Mouse (Mus musculus) heart, adult 2 months (tissue): ENCODE results near the gene Fance.

Experiments
- CTCF ChIP-seq: fragments of 200-600 bp; IDR thresholded peaks from 2 replicates; pipeline ENCODE4 v1.8.1; 2022; ENCODE audit warnings: antibody characterized with exemption, mild to moderate bottlenecking, moderate library complexity
- EP300 ChIP-seq: fragments of 200-500 bp; IDR thresholded peaks from 2 replicates; pipeline ENCODE4 v1.6.1; 2011; ENCODE audit warnings: low read depth, low read length, control low read depth; ENCODE audit not compliant: insufficient read depth
- POLR2A ChIP-seq: fragments of 200-500 bp; IDR thresholded peaks from 2 replicates; pipeline ENCODE4 v1.6.1; 2011; ENCODE audit warnings: mild to moderate bottlenecking, low read depth, low read length, control low read depth; ENCODE audit not compliant: insufficient read depth

GRCm38 (mm10) chr17:28326951-28327350, 13.6 kb downstream of the Fance start:
- TF ChIP-seq CTCF, result no peak
- no peak for TF ChIP-seq POLR2A
- no peak for TF ChIP-seq EP300
